In the genomic region with DNA sequence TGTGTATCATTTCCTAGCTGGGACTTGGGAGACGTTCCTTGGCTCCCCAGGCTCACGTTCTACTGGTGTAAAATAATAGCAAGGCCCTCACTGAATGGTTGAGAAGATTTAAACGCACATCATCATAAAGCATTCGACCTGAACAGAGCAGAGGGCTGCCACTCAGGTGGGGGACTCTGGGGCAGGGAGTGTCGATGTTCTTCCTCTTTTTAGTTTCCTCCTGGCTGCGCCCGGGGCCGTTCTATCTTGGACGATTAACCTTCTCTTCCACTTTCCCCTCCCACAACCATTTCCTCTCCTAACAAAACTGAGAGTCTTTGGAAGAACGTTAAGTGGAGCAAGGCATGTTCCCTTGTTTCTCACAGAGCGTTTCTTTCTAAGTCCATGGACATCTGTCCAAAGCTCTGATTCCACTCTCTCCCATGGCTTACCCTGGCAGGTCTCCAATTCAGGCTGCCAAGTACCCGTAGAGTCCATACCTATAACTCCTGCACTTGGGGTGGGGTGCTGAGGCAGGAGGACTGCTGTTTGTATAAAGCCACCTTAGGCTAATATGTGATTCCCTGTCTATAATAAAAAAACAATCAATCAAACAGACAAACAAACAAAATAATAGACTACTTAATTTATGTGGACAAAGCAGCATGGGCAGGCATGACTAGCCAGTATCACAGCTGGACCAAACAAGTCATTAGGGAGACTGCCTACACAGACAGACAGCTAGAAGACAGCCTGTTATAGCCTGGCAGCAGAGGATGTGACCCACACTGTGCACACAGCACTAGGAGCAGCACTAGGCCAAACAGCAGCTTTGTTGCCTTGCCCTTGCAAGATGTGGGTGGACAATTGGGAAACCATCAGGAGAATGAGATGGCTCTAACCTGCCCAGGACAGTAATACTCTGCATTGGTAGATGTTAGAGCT, we compare ENCODE assay signal across 17 mouse cellular contexts.
DNase-seq lines count a peak whose midpoint lies in the region; ATAC-seq and TF ChIP-seq lines count a peak whose summit lies in the region.
"Had no signal": no experiment of that assay in that cellular context is flagged by ENCODE, and none has a peak within 500 bp of the region (broad histone marks: within the 10 kb centered on the region; RNA-seq: fewer than 3 reads in every experiment).

No protein-coding gene starts in this region.

- H3K9ac ChIP-seq in kidney, embryonic 14.5 days (ENCODE audit: low read depth, low read length) = no peak overlapping the region
- H3K9ac ChIP-seq: embryonic facial prominence, embryonic 12.5 days; forebrain, embryonic 13.5 days; intestine, embryonic 15.5 days; liver, embryonic 14.5 days had no signal

- peak; percentile 35 for DNase-seq in gastrocnemius, adult 2 months
- DNase-seq in gastrocnemius, postnatal 4 days (ENCODE audit: low spot score in 2 of 2) = no peak
- DNase-seq in kidney, adult 11 months = no peak
- peak; percentile 4 to 7 for DNase-seq in spleen, postnatal 36 days (ENCODE audit: low spot score in 2 of 2)
- no peak for DNase-seq in spleen, adult 18-20 months
- no peak for DNase-seq in thymus, postnatal 4 days
- no peak for DNase-seq in urinary bladder, postnatal 25 days (ENCODE audit: low spot score)
- DNase-seq: cerebellum, adult 18-20 months; gastrocnemius, postnatal 25 days; right cerebral cortex, postnatal 25 days; thymus, postnatal 14 days had no signal

- H3K27me3 ChIP-seq in kidney, embryonic 14.5 days (ENCODE audit: control insufficient read depth, insufficient read depth, low read length) = no peaks in the 10 kb centered on the region
- H3K27me3 ChIP-seq: embryonic facial prominence, embryonic 12.5 days; forebrain, embryonic 13.5 days; intestine, embryonic 15.5 days had no signal

- ATAC-seq in kidney, embryonic 14.5 days (ENCODE audit: low FRiP score, low TSS enrichment) = no peak
- ATAC-seq: activated CD4-positive, CD25-positive, alpha-beta regulatory T cell, adult 4 months; forebrain, embryonic 13.5 days; intestine, embryonic 15.5 days had no signal

- H3K4me1 ChIP-seq in kidney, embryonic 14.5 days (ENCODE audit: control insufficient read depth, insufficient read depth, low read length) = peaks cover 33% of the 10 kb centered on the region

- no peak for TF ChIP-seq CTCF in gastrocnemius, adult 2 months (IDR thresholded peaks at IDR 0.05)

- H3K4me3 ChIP-seq in gastrocnemius, adult 2 months = no peak overlapping the region
- no peak overlapping the region for H3K4me3 ChIP-seq in kidney, embryonic 14.5 days (ENCODE audit: low read length)
- H3K4me3 ChIP-seq: embryonic facial prominence, embryonic 12.5 days; forebrain, embryonic 13.5 days; intestine, embryonic 15.5 days had no signal

- H3K27ac ChIP-seq in gastrocnemius, adult 2 months = peak overlapping the region; percentile 54
- 0 out of 2 replicates have a peak overlapping the region, but pooled peaks have one; percentile 30 for H3K27ac ChIP-seq in kidney, embryonic 14.5 days (ENCODE audit: low read depth, low read length)
- H3K27ac ChIP-seq: embryonic facial prominence, embryonic 12.5 days; forebrain, embryonic 13.5 days; intestine, embryonic 15.5 days; liver, embryonic 14.5 days had no signal

- H3K36me3 ChIP-seq in kidney, embryonic 14.5 days (ENCODE audit: control insufficient read depth, insufficient read depth, low read length) = peaks cover 4% of the 10 kb centered on the region; the same call in 1 of the 2 replicates
- H3K36me3 ChIP-seq: embryonic facial prominence, embryonic 12.5 days; intestine, embryonic 15.5 days had no signal

- intact Hi-C loops in gastrocnemius, adult 2 months (cut with DNase I) = no loop called here

- WGBS in kidney, embryonic 14.5 days = 14% methylated on average over 12 of the region's 12 CpGs

- H3K9me3 ChIP-seq in kidney, embryonic 14.5 days (ENCODE audit: control insufficient read depth, low read length) = no peaks in the 10 kb centered on the region
- H3K9me3 ChIP-seq: embryonic facial prominence, embryonic 12.5 days; forebrain, embryonic 13.5 days; intestine, embryonic 15.5 days had no signal

- peak overlapping the region; percentile 19; the same call in 1 of the 2 replicates for H3K4me2 ChIP-seq in kidney, embryonic 14.5 days (replicated peaks; ENCODE audit: low read depth, low read length)
- H3K4me2 ChIP-seq: embryonic facial prominence, embryonic 12.5 days; forebrain, embryonic 13.5 days; intestine, embryonic 15.5 days had no signal

Comparison
In these comparisons a context has a peak if more than half of its experiments do, and no peak if none do; other contexts are left out.
1. DNase-seq: peak in gastrocnemius, adult 2 months (single experiment) and spleen, postnatal 36 days (2 of 2); none in gastrocnemius, postnatal 4 days (0 of 2), kidney, adult 11 months (single experiment), spleen, adult 18-20 months (0 of 2), thymus, postnatal 4 days (single experiment) and urinary bladder, postnatal 25 days (single experiment).